Mouse (Mus musculus): ENCODE measurements around the gene Tmem151b.

GRCm38 (mm10) chr17:45556107-45556489 lies 6.6 kb upstream of the Tmem151b start:
- no peak for TF ChIP-seq CTCF (IDR thresholded peaks at IDR 0.05)
- TF ChIP-seq EP300 (IDR thresholded peaks at IDR 0.05), result no peak
